Mouse (Mus musculus) bone marrow macrophage, adult 2 months (primary cell): ENCODE results near the gene Zfp691.

ENCODE experiments used
- CTCF ChIP-seq: IDR thresholded peaks from 2 replicates; pipeline ENCODE4 v1.5.1; 2012; ENCODE audit warnings: low read depth, mild to moderate bottlenecking, low read length, moderate library complexity
- POLR2A ChIP-seq: IDR thresholded peaks from 2 replicates; pipeline ENCODE4 v1.6.1; 2012; ENCODE audit warnings: mild to moderate bottlenecking, low read depth, low read length, borderline replicate concordance

DNA sequence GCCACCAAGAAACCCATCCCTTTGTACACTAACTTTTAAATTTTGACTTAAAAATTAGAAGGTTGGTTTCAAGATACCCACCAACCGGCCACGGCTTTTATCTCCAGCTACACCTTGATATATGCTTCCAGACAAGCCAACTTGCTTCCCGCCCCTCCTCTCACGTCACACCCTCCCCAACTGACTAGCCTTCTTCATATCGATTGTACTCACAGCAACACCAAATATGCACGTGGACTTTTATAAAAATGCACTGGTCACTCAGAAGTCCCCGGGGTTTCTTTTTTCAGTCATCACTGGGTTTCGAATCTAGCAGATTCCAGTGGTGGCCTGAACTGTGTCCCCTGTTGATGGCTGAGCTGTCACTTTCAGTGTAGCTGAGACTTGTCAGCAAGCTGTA, 16.6 kb upstream of the Zfp691 start:
- TF ChIP-seq POLR2A (no peak), CTCF (no peak)
